Mouse (Mus musculus): ENCODE results near the gene Cep104.

GRCm38 (mm10) chr4:154028646-154029045 lies 53.7 kb downstream of the Cep104 start:
- TF ChIP-seq CTCF (IDR thresholded peaks at IDR 0.05; ENCODE audit: control insufficient read depth, insufficient read depth, insufficient replicate concordance, low read depth, low read length) (no peak), POLR2A (IDR thresholded peaks at IDR 0.05; ENCODE audit: control insufficient read depth, low read depth, low read length) (no peak)

Data from testis, adult 2 months (tissue).